Mouse (Mus musculus) lung, adult 2 months (tissue): ENCODE measurements around the gene Tctex1d1. TPM values are rescaled to one million over a fixed set of nuclear protein-coding genes. Genes with fewer than 3 reads are reported as not detected.

Experiments
- DNase-seq: peaks from one replicate; pipeline ENCODE4 v3.0.0; 2022
- H3K4me1 ChIP-seq: fragments of 200-500 bp; 2 replicates; pipeline ENCODE4 v1.6.1; 2011; ENCODE audit warnings: low read length; ENCODE audit not compliant: control insufficient read depth, insufficient read depth
- H3K4me3 ChIP-seq: fragments of 200-500 bp; replicated peaks from 2 replicates; pipeline ENCODE3; 2011; ENCODE audit warnings: low read depth, mild to moderate bottlenecking, control low read depth, low read length; ENCODE audit errors: extremely low read depth
- CTCF ChIP-seq: fragments of 200-500 bp; IDR thresholded peaks from 2 replicates; pipeline ENCODE4 v1.5.1; 2011; ENCODE audit warnings: mild to moderate bottlenecking, low read length, control low read depth; ENCODE audit not compliant: insufficient read depth
- POLR2A ChIP-seq: fragments of 200-500 bp; IDR thresholded peaks from 2 replicates; pipeline ENCODE4 v1.6.1; 2011; ENCODE audit warnings: low read depth, mild to moderate bottlenecking, control low read depth, low read length, borderline replicate concordance; ENCODE audit errors: extremely low read depth
- WGBS: fragments of 180-500 bp; shearing (Covaris S2); methylation state at CpG from one replicate; pipeline ENCODE4 v1.1.7; 2018; 5-methylcytosine and 5-hydroxymethylcytosine counted together
- polyA plus RNA-seq: library from polyadenylated mRNA; depleted of rRNA; stranded (reverse); fragments of >200 nt; gene quantifications from 2 replicates; pipeline ENCODE4 v1.2.3, GENCODE M21; 2012

Gene Tctex1d1
- polyA plus RNA-seq, 1 experiment: not detected

DNA sequence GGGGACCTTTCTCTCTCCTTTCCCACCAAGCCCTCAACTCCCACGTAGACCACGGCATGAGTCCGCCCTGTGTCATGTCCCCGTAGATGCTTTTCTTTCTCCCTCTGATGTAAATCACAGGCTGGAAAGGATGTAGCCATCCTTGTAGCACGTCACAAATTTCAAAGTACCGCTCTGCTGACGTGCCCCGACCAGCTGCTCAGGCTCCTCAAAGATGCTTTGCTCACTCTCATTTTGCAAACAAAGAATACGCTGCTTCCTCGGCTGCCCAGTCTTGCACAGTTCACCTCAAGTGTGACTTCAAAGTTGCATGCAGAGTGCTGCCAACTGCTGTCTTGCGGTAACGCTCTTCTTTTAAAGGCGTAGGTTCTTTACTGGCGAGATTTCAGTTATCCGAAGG is 10.6 kb upstream of the Tctex1d1 start:
- Histone ChIP-seq H3K4me3 (no peak overlapping the region), H3K4me1 (no peaks in the 10 kb centered on the region)
- 73% methylated on average over 15 of the region's 15 CpGs for WGBS
- TF ChIP-seq CTCF: no peak
- TF ChIP-seq POLR2A: no peak
- no peak for DNase-seq

DNA sequence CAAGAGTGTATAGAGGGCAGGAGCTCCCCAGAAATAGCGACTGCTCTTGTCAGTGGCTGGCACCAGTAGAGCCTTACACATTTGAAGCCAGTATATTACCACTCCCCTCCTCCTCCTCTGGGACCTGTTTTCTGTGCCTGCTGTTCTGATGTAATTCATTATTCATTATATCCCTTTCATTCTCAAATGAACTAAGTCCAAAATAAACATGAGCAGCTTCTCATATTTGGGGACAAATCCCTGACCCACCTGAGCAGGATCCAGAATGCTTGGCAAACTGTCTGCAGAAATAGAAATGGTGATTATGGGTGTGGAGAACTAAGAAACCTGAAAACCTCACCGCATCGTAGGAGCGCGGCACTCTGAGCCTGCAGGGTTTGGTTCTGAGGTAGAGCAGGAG is 8.8 kb upstream of the Tctex1d1 start:
- WGBS: 94% methylated on average over 5 of the region's 5 CpGs
- Histone ChIP-seq H3K4me1 (no peaks in the 10 kb centered on the region), H3K4me3 (no peak overlapping the region)
- TF ChIP-seq CTCF: no peak
- TF ChIP-seq POLR2A: no peak
- no peak for DNase-seq

DNA sequence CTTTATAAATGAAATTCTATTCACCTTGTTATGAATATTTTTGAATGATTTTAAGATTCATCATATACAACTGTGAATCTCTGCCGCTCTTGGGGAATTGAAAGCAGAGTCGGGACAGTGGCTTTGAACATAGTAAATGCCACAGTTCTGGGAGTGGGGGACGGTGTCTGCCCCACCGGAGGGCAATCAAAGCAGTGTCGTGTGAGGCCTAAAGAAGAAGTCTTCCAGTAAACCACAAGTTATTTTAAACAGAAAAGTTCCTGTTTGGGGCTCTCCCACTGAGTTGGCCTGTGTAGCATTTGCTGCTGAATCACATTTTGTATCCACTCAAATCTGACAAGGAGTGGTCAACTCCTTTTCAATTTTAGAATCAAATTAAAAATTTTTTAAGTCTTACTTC is 7.2 kb upstream of the Tctex1d1 start:
- DNase-seq: no peak
- H3K4me1 ChIP-seq: no peaks in the 10 kb centered on the region
- no peak for TF ChIP-seq POLR2A
- TF ChIP-seq CTCF: no peak
- H3K4me3 ChIP-seq: no peak overlapping the region
- 57% methylated on average over 5 of the region's 5 CpGs for WGBS

DNA sequence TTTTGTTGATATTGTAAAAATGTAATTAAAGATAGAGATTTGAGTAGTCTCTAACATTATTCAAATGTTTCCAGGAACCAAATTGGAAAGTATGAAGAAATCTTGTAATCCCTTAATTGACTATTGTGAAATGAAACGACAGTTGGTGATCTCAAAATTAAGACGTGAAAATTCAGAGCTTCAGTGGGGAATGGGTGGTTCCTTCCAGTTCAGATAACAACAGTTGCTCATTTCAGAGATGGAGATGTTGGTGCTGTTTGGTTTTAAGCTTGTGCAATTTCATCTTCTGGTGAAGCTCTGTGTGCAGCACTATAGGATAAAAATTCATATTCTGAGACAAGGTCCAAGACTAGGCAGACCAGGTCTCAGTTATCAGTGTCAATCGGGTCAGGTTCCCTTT is 6.3 kb upstream of the Tctex1d1 start:
- WGBS: 70% methylated on average over 3 of the region's 3 CpGs
- no peak overlapping the region for H3K4me3 ChIP-seq
- TF ChIP-seq POLR2A (no peak), CTCF (no peak)
- no peak for DNase-seq
- H3K4me1 ChIP-seq: no peaks in the 10 kb centered on the region

DNA sequence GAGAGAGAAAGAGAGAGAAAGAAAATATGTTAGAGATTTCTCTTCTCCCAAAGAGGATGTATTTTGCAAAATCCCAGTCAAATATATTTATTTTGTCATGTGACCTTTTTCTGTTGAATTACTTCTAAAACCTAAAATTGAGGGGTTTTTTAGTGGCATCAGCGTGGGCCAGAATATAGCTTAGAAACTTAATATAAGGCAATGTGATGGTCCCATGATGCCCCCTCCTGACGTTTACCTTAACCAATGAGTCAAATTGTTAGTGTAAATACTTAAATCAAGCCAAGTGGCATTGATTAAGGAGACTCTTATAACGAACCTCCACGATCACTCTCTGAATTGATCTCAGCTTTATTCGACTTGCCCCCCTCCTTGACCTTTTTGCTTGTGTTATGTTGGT is 4.2 kb upstream of the Tctex1d1 start:
- no peak for TF ChIP-seq CTCF
- no peak for TF ChIP-seq POLR2A
- no peak for DNase-seq
- whole genome bisulfite sequencing: 54% methylated on average over 5 of the region's 5 CpGs
- no peak overlapping the region for H3K4me3 ChIP-seq
- H3K4me1 ChIP-seq: no peaks in the 10 kb centered on the region

DNA sequence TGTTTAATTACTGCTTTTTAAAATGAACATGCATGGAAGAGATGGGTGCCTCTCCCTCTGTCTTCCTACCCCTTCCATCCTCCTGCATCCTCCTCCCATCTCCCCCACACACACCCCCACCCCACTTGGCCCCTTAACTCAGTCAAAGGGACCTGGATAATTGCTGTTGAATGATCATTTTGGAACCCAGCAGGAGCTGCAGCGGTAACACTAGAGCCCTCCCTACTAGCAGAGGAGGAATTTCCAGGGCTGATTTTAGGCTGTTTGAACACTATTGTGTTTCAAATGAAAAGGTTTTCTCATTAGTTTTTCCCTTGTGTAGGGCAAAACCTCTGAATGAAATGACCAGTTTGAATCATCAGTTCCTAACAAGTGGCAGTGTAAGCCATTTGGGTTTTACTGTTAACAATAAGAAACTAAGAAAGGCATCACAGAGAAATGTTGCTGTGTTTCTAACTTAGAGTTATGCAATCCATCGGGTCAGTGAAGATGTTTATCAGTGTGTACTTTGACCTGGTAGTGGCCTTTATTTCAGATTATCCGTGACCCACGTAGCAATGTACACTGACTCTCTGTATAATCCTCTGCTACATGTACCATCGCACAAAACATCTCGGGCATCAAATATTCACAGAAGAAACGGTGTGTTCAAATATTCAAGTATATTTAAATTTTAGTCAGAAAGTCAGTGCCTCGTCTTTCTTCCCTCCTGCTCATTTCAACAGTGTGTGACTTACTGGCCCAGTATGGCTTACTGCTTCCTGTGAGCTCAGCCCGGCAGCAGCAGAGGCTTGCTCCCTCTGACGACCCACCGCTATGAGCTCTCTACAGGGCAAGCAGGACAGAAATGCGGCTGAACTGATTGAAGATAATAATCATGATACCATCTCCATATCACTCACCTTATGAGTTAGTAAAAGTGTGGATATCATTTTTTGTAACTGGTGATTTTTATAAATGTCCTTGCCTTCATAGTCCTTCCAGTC is 1.8 kb upstream of the Tctex1d1 start:
- no peak for DNase-seq
- WGBS: 68% methylated on average over 12 of the region's 12 CpGs
- H3K4me3 ChIP-seq: no peak overlapping the region
- TF ChIP-seq CTCF: no peak
- TF ChIP-seq POLR2A: no peak
- no peaks in the 10 kb centered on the region for H3K4me1 ChIP-seq

DNA sequence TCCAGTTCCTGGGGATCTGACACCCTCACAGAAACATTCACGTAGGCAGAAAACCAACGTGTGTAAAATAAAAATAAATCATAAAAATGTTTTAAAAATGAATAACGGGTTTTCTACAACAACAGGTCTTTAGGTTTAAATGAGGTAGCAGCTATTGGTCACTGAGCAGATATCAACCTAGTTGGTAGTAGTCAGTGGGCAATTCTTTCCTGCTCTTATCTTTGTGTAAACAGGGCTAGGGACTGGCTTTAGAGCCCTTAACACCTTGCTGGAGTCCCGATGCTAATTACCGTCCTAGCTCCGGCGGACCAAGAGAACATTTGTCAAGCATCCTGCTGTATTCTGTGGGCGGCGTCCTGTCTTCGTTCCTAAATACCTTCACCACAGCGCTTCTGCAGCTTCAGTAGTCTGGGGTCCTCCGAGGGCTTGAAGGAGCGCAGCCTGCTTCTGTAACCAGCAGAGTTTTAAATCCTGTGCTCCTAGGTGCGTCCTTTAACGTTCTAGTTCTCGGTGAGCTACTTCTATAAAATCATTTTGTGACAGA is 556 bp upstream of the Tctex1d1 start:
- TF ChIP-seq POLR2A: no peak
- TF ChIP-seq CTCF: no peak
- 16% methylated on average over 16 of the region's 16 CpGs for WGBS
- no peak for DNase-seq

DNA sequence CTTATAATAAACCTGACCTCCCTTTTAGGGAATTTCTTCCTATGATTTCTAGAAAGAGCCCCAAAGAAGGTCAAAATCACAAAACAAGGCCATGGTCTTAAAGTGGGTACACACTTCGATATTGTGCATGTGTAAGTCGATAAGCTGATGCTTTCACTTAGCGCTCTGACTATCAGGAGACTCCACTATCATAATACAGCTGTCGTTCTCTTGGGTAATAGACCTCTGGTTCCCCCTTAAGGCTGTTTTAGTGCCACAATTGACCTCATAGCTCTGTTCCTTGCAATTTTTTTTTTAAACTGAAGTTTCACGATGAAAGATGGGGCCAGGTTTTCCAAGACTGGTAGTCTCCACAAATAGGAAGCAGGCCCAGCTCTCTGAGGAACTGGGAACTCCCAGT is 979 bp downstream of the Tctex1d1 start:
- TF ChIP-seq CTCF: no peak
- no peak for TF ChIP-seq POLR2A
- no peak overlapping the region for H3K4me3 ChIP-seq
- H3K4me1 ChIP-seq: no peaks in the 10 kb centered on the region
- DNase-seq: no peak
- WGBS: 30% methylated on average over 5 of the region's 5 CpGs

More for the DNA sequence above, 556 bp upstream of the Tctex1d1 start:
- Histone ChIP-seq H3K4me3 (no peak overlapping the region), H3K4me1 (no peaks in the 10 kb centered on the region)

DNA sequence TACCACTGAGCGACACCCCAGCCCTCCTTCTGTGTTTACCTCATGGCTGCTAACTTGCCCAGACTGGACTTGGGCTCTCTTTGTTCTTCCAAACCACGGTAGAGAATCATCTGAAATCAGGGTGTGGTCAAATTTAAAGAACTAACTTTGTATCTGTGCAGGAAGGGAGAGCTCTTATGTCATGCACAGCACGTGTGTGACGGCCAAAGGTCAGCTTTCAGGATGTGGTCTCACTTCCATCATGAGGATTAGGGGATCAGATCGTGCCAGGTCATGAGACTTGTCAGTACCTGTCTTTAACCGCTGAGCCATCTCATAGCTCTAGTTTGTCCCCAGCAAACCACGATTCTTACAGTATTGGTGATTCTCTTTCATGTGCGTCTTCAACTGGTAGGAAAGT is 3.3 kb downstream of the Tctex1d1 start:
- no peak for TF ChIP-seq CTCF
- no peak for TF ChIP-seq POLR2A
- no peak overlapping the region for H3K4me3 ChIP-seq
- no peaks in the 10 kb centered on the region for H3K4me1 ChIP-seq
- no peak for DNase-seq
- 67% methylated on average over 8 of the region's 8 CpGs for WGBS

DNA sequence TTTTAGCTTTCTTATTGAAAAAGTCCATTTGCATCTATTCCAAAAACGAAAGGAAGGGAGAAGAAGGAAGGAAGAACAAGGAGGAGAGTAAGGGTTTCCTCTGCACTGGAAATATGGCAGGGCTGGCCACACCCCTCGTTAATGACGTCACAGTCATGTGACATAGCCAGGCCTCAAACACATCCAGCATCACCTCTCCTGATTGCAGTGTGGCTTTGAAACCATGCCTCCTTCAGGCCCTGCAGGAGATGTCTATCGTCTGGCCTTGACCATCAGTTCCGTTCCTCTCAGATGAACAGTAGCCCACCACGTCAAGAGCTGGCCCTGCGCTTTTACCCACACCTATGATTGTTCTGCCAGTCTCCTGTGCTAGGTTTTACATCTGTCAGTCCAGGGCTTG is 7.8 kb downstream of the Tctex1d1 start:
- 69% methylated on average over 7 of the region's 7 CpGs for WGBS

DNA sequence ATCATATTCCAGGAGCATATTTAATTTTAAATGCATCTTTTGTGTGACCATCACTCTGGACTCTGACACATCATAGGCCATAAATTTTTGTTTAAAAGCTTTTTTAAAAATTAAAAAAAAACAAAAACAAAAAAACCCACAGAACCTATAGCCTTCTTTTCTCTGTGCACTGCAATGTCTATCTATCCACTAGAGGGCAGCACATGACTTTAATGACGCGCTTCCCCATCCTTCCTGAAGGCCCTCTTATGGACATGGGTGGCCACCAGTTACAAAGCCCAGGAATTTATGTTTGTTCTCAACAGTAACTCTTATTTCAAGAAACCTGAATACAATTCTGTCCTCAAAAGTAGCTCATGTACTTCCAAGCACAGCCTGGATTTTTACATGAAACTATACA is 8.5 kb downstream of the Tctex1d1 start:
- 1% methylated on average over 2 of the region's 2 CpGs for WGBS
- Histone ChIP-seq H3K4me1 (no peaks in the 10 kb centered on the region), H3K4me3 (no peak overlapping the region)
- peak; percentile 65 for TF ChIP-seq CTCF
- no peak for TF ChIP-seq POLR2A
- peak; percentile 17 for DNase-seq

More for the DNA sequence above, 7.8 kb downstream of the Tctex1d1 start:
- no peak for TF ChIP-seq POLR2A
- Histone ChIP-seq H3K4me3 (no peak overlapping the region), H3K4me1 (no peaks in the 10 kb centered on the region)
- DNase-seq: no peak
